Mouse (Mus musculus) pancreas, adult 10 weeks (tissue): ENCODE results near the gene Olfr960. TPM values are rescaled to one million over a fixed set of nuclear protein-coding genes. Genes with fewer than 3 reads are reported as not detected.

Experiments used
- polyA plus RNA-seq: library from polyadenylated mRNA; stranded (reverse); fragments of 350-450 nt; fragmentation: Illumina TruSeq; extraction: RNeasy Lipid Tissue Mini Kit (QIAGEN cat#74804); gene quantifications from one replicate; pipeline ENCODE4 v1.2.3, GENCODE M21; 2015; ENCODE audit warnings: low read depth, low replicate concordance; ENCODE audit not compliant: insufficient read depth

Gene Olfr960
- not detected for polyA plus RNA-seq

GRCm38 (mm10) chr9:39621073-39621472, at the start of gene Olfr960:
Gene Olfr960, plus strand, starts transcription at chr9:39621373.

GRCm38 (mm10) chr9:39575469-39575868, 45.7 kb upstream of the Olfr960 start, which contains the start of gene Olfr959:
Gene Olfr959, minus strand, starts transcription at chr9:39575569.

GRCm38 (mm10) chr9:39603999-39604453, 17.1 kb upstream of the Olfr960 start, which contains the start of gene AW551984:
Gene AW551984, minus strand, starts transcription at chr9:39604403.

GRCm38 (mm10) chr9:39610355-39610754, 10.8 kb upstream of the Olfr960 start, which contains the start of gene Olfr148:
Gene Olfr148, plus strand, starts transcription at chr9:39610655.

GRCm38 (mm10) chr9:39644785-39645184, 23.6 kb downstream of the Olfr960 start, which contains the start of gene Olfr961:
Gene Olfr961, plus strand, starts transcription at chr9:39645085.

GRCm38 (mm10) chr9:39666905-39667304, 45.7 kb downstream of the Olfr960 start, which contains the start of gene Olfr963:
Gene Olfr963, plus strand, starts transcription at chr9:39667205.

Other genes with a start within 250 kb of the Olfr960 start
- gene Olfr951, start 234.0 kb upstream of the Olfr960 start, polyA plus RNA-seq, result not detected
- not detected for gene Olfr952, start 194.2 kb upstream of the Olfr960 start, polyA plus RNA-seq
- not detected for gene Olfr954, start 164.7 kb upstream of the Olfr960 start, polyA plus RNA-seq
- not detected for gene Olfr955, start 149.4 kb upstream of the Olfr960 start, polyA plus RNA-seq
- not detected for gene Olfr44, start 127.4 kb upstream of the Olfr960 start, polyA plus RNA-seq
- not detected for gene Olfr957, start 105.6 kb upstream of the Olfr960 start, polyA plus RNA-seq
- not detected for gene Olfr958, start 67.3 kb upstream of the Olfr960 start, polyA plus RNA-seq
- gene Olfr959, start 45.8 kb upstream of the Olfr960 start, polyA plus RNA-seq, result not detected
- gene AW551984, start 17.0 kb upstream of the Olfr960 start, polyA plus RNA-seq, result 2.0 TPM
- gene Olfr148, start 10.7 kb upstream of the Olfr960 start, polyA plus RNA-seq, result not detected
- not detected for gene Olfr961, start 23.7 kb downstream of the Olfr960 start, polyA plus RNA-seq
- gene Olfr963, start 45.8 kb downstream of the Olfr960 start, polyA plus RNA-seq, result not detected
- not detected for gene Olfr149, start 85.7 kb downstream of the Olfr960 start, polyA plus RNA-seq
- not detected for gene Olfr965, start 90.0 kb downstream of the Olfr960 start, polyA plus RNA-seq
- gene Olfr150, start 109.6 kb downstream of the Olfr960 start, polyA plus RNA-seq, result not detected
- gene Olfr967, start 124.9 kb downstream of the Olfr960 start, polyA plus RNA-seq, result not detected
- not detected for gene Olfr968, start 161.9 kb downstream of the Olfr960 start, polyA plus RNA-seq
- not detected for gene Olfr969, start 169.6 kb downstream of the Olfr960 start, polyA plus RNA-seq
- not detected for gene Olfr970, start 187.5 kb downstream of the Olfr960 start, polyA plus RNA-seq
- not detected for gene Olfr971, start 215.5 kb downstream of the Olfr960 start, polyA plus RNA-seq
- gene Olfr972, start 245.0 kb downstream of the Olfr960 start, polyA plus RNA-seq, result not detected